Mouse (Mus musculus): Measurements from ENCODE around the gene Milr1.
"Not testable (repeated sequence)": the region's sequence is repeated elsewhere in the genome, so short reads cannot be mapped to it uniquely, and the experiment has no call there.

The Milr1 gene

GRCm38 (mm10) chr11:106751039-106752018 lies at the start of gene Milr1:
Milr1 (plus strand) TSS chr11:106751226.
- DNase-seq (ENCODE audit: low spot score) = no peak

- no peak for DNase-seq (ENCODE audit: low spot score)
Measured at GRCm38 (mm10) chr11:106701589-106701988, 49.4 kb upstream of the Milr1 start.

GRCm38 (mm10) chr11:106702584-106702983 lies 48.4 kb upstream of the Milr1 start:
- DNase-seq (ENCODE audit: low spot score) = no peak

- DNase-seq (ENCODE audit: low spot score) = no peak
Measured at GRCm38 (mm10) chr11:106703931-106704330, 47.1 kb upstream of the Milr1 start.

GRCm38 (mm10) chr11:106704399-106705111 lies 46.5 kb upstream of the Milr1 start:
- no peak for DNase-seq (ENCODE audit: low spot score)

- no peak for DNase-seq (ENCODE audit: low spot score)
Measured at GRCm38 (mm10) chr11:106706212-106706611, 44.8 kb upstream of the Milr1 start.

GRCm38 (mm10) chr11:106707085-106707484 lies 43.9 kb upstream of the Milr1 start:
- DNase-seq (ENCODE audit: low spot score) = no peak

GRCm38 (mm10) chr11:106707866-106708265 lies 43.2 kb upstream of the Milr1 start:
- DNase-seq (ENCODE audit: low spot score) = no peak

GRCm38 (mm10) chr11:106709227-106709985 lies 41.6 kb upstream of the Milr1 start:
- no peak for DNase-seq (ENCODE audit: low spot score)

- DNase-seq (ENCODE audit: low spot score) = no peak
Measured at GRCm38 (mm10) chr11:106710789-106711188, 40.2 kb upstream of the Milr1 start.

- no peak for DNase-seq (ENCODE audit: low spot score)
Measured at GRCm38 (mm10) chr11:106715066-106715465, 36.0 kb upstream of the Milr1 start.

- no peak for DNase-seq (ENCODE audit: low spot score)
Measured at GRCm38 (mm10) chr11:106716568-106716967, 34.5 kb upstream of the Milr1 start.

GRCm38 (mm10) chr11:106720379-106720778 lies 30.6 kb upstream of the Milr1 start:
- DNase-seq (ENCODE audit: low spot score) = no peak

- DNase-seq (ENCODE audit: low spot score) = peak; percentile 71
Measured at GRCm38 (mm10) chr11:106722831-106723361, 28.1 kb upstream of the Milr1 start.

GRCm38 (mm10) chr11:106723611-106724125 lies 27.4 kb upstream of the Milr1 start:
- DNase-seq (ENCODE audit: low spot score) = no peak

GRCm38 (mm10) chr11:106724176-106724915 lies 26.7 kb upstream of the Milr1 start:
- DNase-seq (ENCODE audit: low spot score) = no peak

GRCm38 (mm10) chr11:106724916-106725235 lies 26.1 kb upstream of the Milr1 start:
- DNase-seq (ENCODE audit: low spot score) = not testable (repeated sequence)

- no peak for DNase-seq (ENCODE audit: low spot score)
Measured at GRCm38 (mm10) chr11:106727967-106728366, 23.1 kb upstream of the Milr1 start.

- peak; percentile 67 for DNase-seq (ENCODE audit: low spot score)
Measured at GRCm38 (mm10) chr11:106728402-106729366, 22.3 kb upstream of the Milr1 start.

GRCm38 (mm10) chr11:106729656-106730055 lies 21.4 kb upstream of the Milr1 start:
- DNase-seq (ENCODE audit: low spot score) = no peak

Data from adipocyte (in vitro differentiated cells).